Mouse (Mus musculus) lung, adult 2 months (tissue): ENCODE results near the gene Pcnx2.

ENCODE experiments used
- CTCF ChIP-seq: fragments of 200-500 bp; IDR thresholded peaks from 2 replicates; pipeline ENCODE4 v1.5.1; 2011; ENCODE audit warnings: mild to moderate bottlenecking, low read length, control low read depth; ENCODE audit not compliant: insufficient read depth
- POLR2A ChIP-seq: fragments of 200-500 bp; IDR thresholded peaks from 2 replicates; pipeline ENCODE4 v1.6.1; 2011; ENCODE audit warnings: low read depth, mild to moderate bottlenecking, control low read depth, low read length, borderline replicate concordance; ENCODE audit errors: extremely low read depth

DNA sequence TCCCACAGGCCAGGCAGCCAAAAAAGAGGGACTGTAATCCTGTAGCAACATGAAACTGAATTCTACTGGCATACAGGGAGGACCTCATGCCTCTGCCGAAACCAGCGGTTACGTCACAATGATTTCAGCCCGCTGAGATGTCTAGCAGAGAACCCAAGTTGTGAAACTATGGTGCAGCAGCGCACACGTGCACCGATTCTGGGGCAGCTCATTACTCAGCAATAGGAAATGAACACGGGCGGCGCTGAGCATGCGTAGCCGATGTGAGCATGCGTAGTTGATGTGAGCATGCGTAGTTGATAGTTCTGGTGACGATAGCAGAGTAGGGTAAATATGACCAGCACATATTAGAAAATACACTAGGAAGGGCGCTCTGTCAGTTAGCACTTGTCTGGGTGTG, 52.8 kb downstream of the Pcnx2 start:
- TF ChIP-seq POLR2A (no peak), CTCF (no peak)
